Mouse (Mus musculus): ENCODE data around the gene BC051665. TPM values are rescaled to one million over a fixed set of nuclear protein-coding genes. Genes with fewer than 3 reads are reported as not detected.

BC051665 gene
- polyA plus RNA-seq, 1 experiment from 2014 or later = not detected

DNA sequence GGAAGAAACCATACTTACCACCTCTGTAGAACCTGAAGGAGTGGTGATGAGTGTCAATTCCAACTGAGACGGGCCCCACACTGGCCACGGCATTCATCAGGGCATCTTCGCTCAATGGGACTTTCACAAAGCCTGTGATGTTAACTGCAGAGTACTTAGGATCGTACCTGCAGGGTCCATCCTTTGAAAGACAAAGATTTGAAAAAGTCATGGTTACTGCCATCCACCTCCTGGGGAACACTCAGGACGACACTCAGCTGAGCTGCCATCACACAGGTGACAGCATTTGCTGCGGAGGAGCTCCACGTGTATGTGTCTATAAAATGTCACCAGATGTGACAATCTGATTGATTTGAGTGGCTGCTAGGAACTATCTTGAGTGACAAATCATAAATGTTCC is 2.9 kb downstream of the BC051665 start:
- Histone ChIP-seq H3K27ac (ENCODE audit: low read depth, low read length) (no peak overlapping the region), H3K4me1 (ENCODE audit: control insufficient read depth, insufficient read depth, low read length) (no peaks in the 10 kb centered on the region), H3K9me3 (ENCODE audit: control insufficient read depth, low read length) (no peaks in the 10 kb centered on the region), H3K27me3 (ENCODE audit: control insufficient read depth, insufficient read depth, low read length) (no peaks in the 10 kb centered on the region), H3K9ac (ENCODE audit: low read length) (no peak overlapping the region), H3K36me3 (ENCODE audit: control insufficient read depth, insufficient read depth, low read length) (no peaks in the 10 kb centered on the region), H3K4me2 (no peak overlapping the region), H3K4me3 (ENCODE audit: low read depth, low read length) (no peak overlapping the region)
- ATAC-seq (ENCODE audit: low FRiP score) (no peak), DNase-seq (ENCODE audit: low spot score, missing footprints) (no peak)
- whole genome bisulfite sequencing = 91% methylated on average over 7 of the region's 7 CpGs

DNA sequence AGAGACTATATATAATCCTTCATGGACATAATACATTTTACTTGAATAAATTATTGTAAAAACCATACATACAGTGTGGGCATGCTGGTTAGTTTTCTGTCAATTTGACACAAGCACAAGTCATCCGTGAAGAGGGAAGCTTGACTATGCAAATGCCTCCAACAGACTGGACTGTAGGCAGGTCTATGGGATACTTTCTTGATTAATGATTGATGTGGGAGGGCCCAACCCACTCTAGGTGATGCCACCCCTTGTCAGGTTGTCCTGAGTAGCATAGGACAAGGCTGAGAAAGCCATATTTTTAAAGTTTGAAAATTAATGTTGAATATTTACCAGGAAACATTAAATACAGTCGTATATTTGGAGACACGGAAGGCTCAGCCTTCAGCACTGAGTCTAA is 5.6 kb downstream of the BC051665 start:
- H3K4me3 ChIP-seq (ENCODE audit: low read depth, low read length) = no peak overlapping the region
- no peak overlapping the region for H3K4me2 ChIP-seq
- no peak overlapping the region for H3K27ac ChIP-seq (ENCODE audit: low read depth, low read length)
- no peaks in the 10 kb centered on the region for H3K4me1 ChIP-seq (ENCODE audit: control insufficient read depth, insufficient read depth, low read length)
- H3K27me3 ChIP-seq (ENCODE audit: control insufficient read depth, insufficient read depth, low read length) = no peaks in the 10 kb centered on the region
- no peak overlapping the region for H3K9ac ChIP-seq (ENCODE audit: low read length)
- WGBS = 90% methylated on average over 3 of the region's 3 CpGs
- H3K9me3 ChIP-seq (ENCODE audit: control insufficient read depth, low read length) = no peaks in the 10 kb centered on the region
- ATAC-seq (ENCODE audit: low FRiP score) = no peak
- DNase-seq (ENCODE audit: low spot score, missing footprints) = no peak
- no peaks in the 10 kb centered on the region for H3K36me3 ChIP-seq (ENCODE audit: control insufficient read depth, insufficient read depth, low read length)

GRCm38 (mm10) chr13:60761161-60761560 is 25.0 kb downstream of the BC051665 start:
- no peaks in the 10 kb centered on the region for H3K9me3 ChIP-seq (ENCODE audit: control insufficient read depth, low read length)
- no peak overlapping the region for H3K27ac ChIP-seq (ENCODE audit: low read depth, low read length)
- no peak overlapping the region for H3K4me2 ChIP-seq
- no peaks in the 10 kb centered on the region for H3K4me1 ChIP-seq (ENCODE audit: control insufficient read depth, insufficient read depth, low read length)
- peaks cover 12% of the 10 kb centered on the region; the same call in 1 of the 2 replicates for H3K36me3 ChIP-seq (ENCODE audit: control insufficient read depth, insufficient read depth, low read length)
- no peaks in the 10 kb centered on the region for H3K27me3 ChIP-seq (ENCODE audit: control insufficient read depth, insufficient read depth, low read length)
- H3K9ac ChIP-seq (ENCODE audit: low read length) = no peak overlapping the region
- ATAC-seq (ENCODE audit: low FRiP score) (peak; percentile 42; the same call in 1 of the 2 replicates), DNase-seq (ENCODE audit: low spot score, missing footprints) (no peak)
- 97% methylated on average over 17 of the region's 17 CpGs for WGBS
- no peak overlapping the region for H3K4me3 ChIP-seq (ENCODE audit: low read depth, low read length)

- no peak overlapping the region for H3K4me2 ChIP-seq
- WGBS = 94% methylated on average over 12 of the region's 12 CpGs
Observed at GRCm38 (mm10) chr13:60760392-60760791, 25.8 kb downstream of the BC051665 start.

DNA sequence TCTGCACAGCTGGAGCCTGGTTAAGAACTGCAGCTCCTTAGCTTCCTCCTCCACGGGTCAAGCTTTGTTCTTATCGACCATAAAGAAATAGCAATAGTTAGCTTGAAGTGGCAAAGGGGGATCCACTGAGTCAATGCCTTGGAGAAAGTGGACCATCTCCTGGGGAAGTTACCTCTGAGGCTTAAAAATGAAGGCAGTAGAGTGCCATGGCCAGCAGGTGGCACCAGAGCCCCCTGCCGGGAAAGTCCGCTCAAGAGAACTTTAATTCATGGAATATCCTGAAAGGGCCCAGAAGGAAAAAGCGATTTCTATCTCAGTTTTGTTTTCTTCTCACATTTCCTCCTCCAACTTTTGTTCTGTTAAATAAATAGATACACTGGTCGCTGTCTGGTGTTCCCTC is 27.0 kb downstream of the BC051665 start:
- Histone ChIP-seq H3K9me3 (ENCODE audit: control insufficient read depth, low read length) (no peaks in the 10 kb centered on the region), H3K9ac (ENCODE audit: low read length) (no peak overlapping the region), H3K27ac (ENCODE audit: low read depth, low read length) (no peak overlapping the region), H3K36me3 (ENCODE audit: control insufficient read depth, insufficient read depth, low read length) (peaks cover 12% of the 10 kb centered on the region; the same call in 1 of the 2 replicates), H3K4me2 (no peak overlapping the region), H3K27me3 (ENCODE audit: control insufficient read depth, insufficient read depth, low read length) (no peaks in the 10 kb centered on the region), H3K4me3 (ENCODE audit: low read depth, low read length) (no peak overlapping the region), H3K4me1 (ENCODE audit: control insufficient read depth, insufficient read depth, low read length) (no peaks in the 10 kb centered on the region)
- peak; percentile 16; the same call in 1 of the 2 replicates for ATAC-seq (ENCODE audit: low FRiP score)
- 46% methylated on average over 6 of the region's 6 CpGs for WGBS
- peak; percentile 94 for DNase-seq (ENCODE audit: low spot score, missing footprints)

More at GRCm38 (mm10) chr13:60760392-60760791, 25.8 kb downstream of the BC051665 start:
- Histone ChIP-seq H3K36me3 (ENCODE audit: control insufficient read depth, insufficient read depth, low read length) (peaks cover 12% of the 10 kb centered on the region; the same call in 1 of the 2 replicates), H3K9me3 (ENCODE audit: control insufficient read depth, low read length) (no peaks in the 10 kb centered on the region), H3K27me3 (ENCODE audit: control insufficient read depth, insufficient read depth, low read length) (no peaks in the 10 kb centered on the region), H3K9ac (ENCODE audit: low read length) (no peak overlapping the region), H3K4me3 (ENCODE audit: low read depth, low read length) (no peak overlapping the region), H3K27ac (ENCODE audit: low read depth, low read length) (no peak overlapping the region), H3K4me1 (ENCODE audit: control insufficient read depth, insufficient read depth, low read length) (no peaks in the 10 kb centered on the region)
- no peak for ATAC-seq (ENCODE audit: low FRiP score)
- DNase-seq (ENCODE audit: low spot score, missing footprints) = no peak

DNA sequence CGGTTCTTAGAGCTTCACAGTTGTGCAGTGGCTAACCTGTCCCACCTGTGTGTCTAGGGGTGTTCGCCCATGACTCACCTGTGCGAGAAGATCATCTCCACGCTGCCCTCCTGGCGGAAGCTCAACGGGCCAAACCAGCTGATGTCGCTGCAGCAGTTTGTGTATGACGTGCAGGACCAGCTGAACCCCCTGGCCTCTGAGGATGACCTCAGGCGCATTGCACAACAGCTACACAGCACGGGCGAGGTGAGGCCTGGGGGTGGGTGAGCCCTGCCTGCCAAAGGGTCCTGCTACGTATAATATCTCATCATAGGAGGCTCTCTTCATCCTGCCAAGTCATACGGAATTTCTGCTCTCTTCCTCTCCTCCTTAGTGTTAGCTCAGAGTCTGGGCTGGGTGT is 28.9 kb downstream of the BC051665 start:
- Histone ChIP-seq H3K9ac (ENCODE audit: low read length) (no peak overlapping the region), H3K36me3 (ENCODE audit: control insufficient read depth, insufficient read depth, low read length) (peaks cover 18% of the 10 kb centered on the region; the same call in 1 of the 2 replicates), H3K4me3 (ENCODE audit: low read depth, low read length) (no peak overlapping the region), H3K27me3 (ENCODE audit: control insufficient read depth, insufficient read depth, low read length) (no peaks in the 10 kb centered on the region), H3K27ac (ENCODE audit: low read depth, low read length) (no peak overlapping the region), H3K9me3 (ENCODE audit: control insufficient read depth, low read length) (no peaks in the 10 kb centered on the region), H3K4me1 (ENCODE audit: control insufficient read depth, insufficient read depth, low read length) (no peaks in the 10 kb centered on the region), H3K4me2 (no peak overlapping the region)
- ATAC-seq (ENCODE audit: low FRiP score) (no peak), DNase-seq (ENCODE audit: low spot score, missing footprints) (no peak)
- WGBS = 90% methylated on average over 13 of the region's 13 CpGs

DNA sequence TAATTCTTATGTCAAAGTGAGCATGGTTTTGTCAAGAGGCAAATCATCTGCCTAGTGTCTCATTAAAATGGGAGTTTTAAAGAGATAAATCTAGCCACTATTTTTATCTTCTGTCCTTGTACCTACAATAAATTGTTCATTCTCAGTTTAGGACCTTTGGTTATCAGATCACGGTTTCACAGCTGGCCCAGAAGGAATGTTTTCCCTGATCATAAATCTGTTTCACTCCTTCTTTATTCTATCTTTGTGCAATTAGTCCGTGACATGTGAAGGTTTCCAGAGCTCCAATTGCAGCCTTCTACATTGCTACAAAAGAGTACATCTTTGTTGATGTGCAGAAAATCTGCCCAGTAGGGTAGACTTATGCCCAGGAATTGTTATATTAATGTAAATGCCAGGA is 30.9 kb downstream of the BC051665 start:
- 88% methylated on average over 2 of the region's 2 CpGs for WGBS
- H3K9ac ChIP-seq (ENCODE audit: low read length) = no peak overlapping the region
- H3K27me3 ChIP-seq (ENCODE audit: control insufficient read depth, insufficient read depth, low read length) = no peaks in the 10 kb centered on the region
- H3K36me3 ChIP-seq (ENCODE audit: control insufficient read depth, insufficient read depth, low read length) = peaks cover 9% of the 10 kb centered on the region
- H3K4me1 ChIP-seq (ENCODE audit: control insufficient read depth, insufficient read depth, low read length) = no peaks in the 10 kb centered on the region
- H3K27ac ChIP-seq (ENCODE audit: low read depth, low read length) = no peak overlapping the region
- H3K9me3 ChIP-seq (ENCODE audit: control insufficient read depth, low read length) = no peaks in the 10 kb centered on the region
- H3K4me2 ChIP-seq = no peak overlapping the region
- no peak overlapping the region for H3K4me3 ChIP-seq (ENCODE audit: low read depth, low read length)
- ATAC-seq (ENCODE audit: low FRiP score) = no peak
- no peak for DNase-seq (ENCODE audit: low spot score, missing footprints)

DNA sequence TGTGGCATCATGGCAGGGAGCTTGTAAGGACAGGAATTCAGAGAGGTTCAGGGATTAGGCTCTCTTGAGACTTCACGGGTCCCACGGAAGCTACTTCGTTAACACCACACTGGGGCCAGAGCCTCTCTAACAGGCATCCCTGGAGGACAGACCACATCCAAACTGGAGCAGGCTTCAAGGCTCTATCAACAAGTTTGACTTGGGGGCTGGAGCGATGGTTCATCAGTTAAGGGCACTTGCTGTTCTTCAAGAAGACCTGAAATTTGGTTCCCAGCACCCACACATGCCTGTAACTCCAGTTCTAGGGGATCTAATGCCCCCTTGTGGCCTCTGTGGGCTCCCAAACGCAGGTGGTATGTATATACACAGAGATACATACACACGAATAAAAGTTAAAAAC is 32.9 kb downstream of the BC051665 start:
- Histone ChIP-seq H3K4me1 (ENCODE audit: control insufficient read depth, insufficient read depth, low read length) (no peaks in the 10 kb centered on the region), H3K4me2 (no peak overlapping the region), H3K27me3 (ENCODE audit: control insufficient read depth, insufficient read depth, low read length) (no peaks in the 10 kb centered on the region), H3K36me3 (ENCODE audit: control insufficient read depth, insufficient read depth, low read length) (peaks cover 12% of the 10 kb centered on the region), H3K9ac (ENCODE audit: low read length) (no peak overlapping the region), H3K4me3 (ENCODE audit: low read depth, low read length) (no peak overlapping the region), H3K9me3 (ENCODE audit: control insufficient read depth, low read length) (no peaks in the 10 kb centered on the region), H3K27ac (ENCODE audit: low read depth, low read length) (no peak overlapping the region)
- WGBS = 97% methylated on average over 6 of the region's 6 CpGs
- DNase-seq (ENCODE audit: low spot score, missing footprints) (peak; percentile 78), ATAC-seq (ENCODE audit: low FRiP score) (no peak)

DNA sequence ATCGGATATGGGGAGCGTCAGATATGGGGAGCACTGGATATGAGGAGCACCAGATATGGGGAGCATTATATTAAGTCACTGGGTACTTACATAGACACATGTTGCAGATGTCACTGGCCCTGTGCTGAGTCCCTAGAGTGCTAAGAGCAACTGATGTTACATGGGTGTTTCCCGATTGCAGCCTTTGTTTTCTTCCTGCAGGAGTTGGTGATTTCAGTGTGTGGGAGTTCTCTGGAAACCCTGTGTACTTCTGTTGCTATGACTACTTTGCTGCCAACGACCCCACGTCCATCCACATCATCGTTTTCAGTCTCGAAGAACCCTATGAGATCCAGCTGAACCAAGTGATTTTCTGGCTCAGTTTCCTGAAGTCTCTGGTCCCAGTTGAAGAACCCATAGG is 35.2 kb downstream of the BC051665 start:
- WGBS = 94% methylated on average over 7 of the region's 7 CpGs
- DNase-seq (ENCODE audit: low spot score, missing footprints) (peak; percentile 66), ATAC-seq (ENCODE audit: low FRiP score) (no peak)
- Histone ChIP-seq H3K9me3 (ENCODE audit: control insufficient read depth, low read length) (no peaks in the 10 kb centered on the region), H3K4me2 (no peak overlapping the region), H3K27me3 (ENCODE audit: control insufficient read depth, insufficient read depth, low read length) (no peaks in the 10 kb centered on the region), H3K4me1 (ENCODE audit: control insufficient read depth, insufficient read depth, low read length) (no peaks in the 10 kb centered on the region), H3K27ac (ENCODE audit: low read depth, low read length) (no peak overlapping the region), H3K36me3 (ENCODE audit: control insufficient read depth, insufficient read depth, low read length) (peaks cover 14% of the 10 kb centered on the region), H3K9ac (ENCODE audit: low read length) (no peak overlapping the region), H3K4me3 (ENCODE audit: low read depth, low read length) (no peak overlapping the region)
